Mouse (Mus musculus) CH12.LX (cell line): Measurements from ENCODE around the gene Fnbp1.

Experiments used
- CHD2 ChIP-seq: IDR thresholded peaks from 2 replicates; pipeline ENCODE4 v1.6.1; 2011; ENCODE audit warnings: low read length, improper control_type of control experiment
- CTCF ChIP-seq, 2 experiments: IDR thresholded peaks in 1 of 2; conservative IDR thresholded peaks in 1 of 2; 2 replicates each; pipeline ENCODE4 v1.5.1; 2011 to 2012; ENCODE audit warnings: low read depth in 2 of 2, low read length in 2 of 2, improper control_type of control experiment in 1 of 2, inconsistent platforms in 1 of 2, mild to moderate bottlenecking in 1 of 2, moderate library complexity in 1 of 2
- E2F4 ChIP-seq: IDR thresholded peaks from 2 replicates; pipeline ENCODE4 v1.6.1; 2011; ENCODE audit warnings: low read depth, low read length, improper control_type of control experiment; ENCODE audit not compliant: insufficient replicate concordance
- ELF1 ChIP-seq: IDR thresholded peaks from 2 replicates; pipeline ENCODE4 v1.6.1; 2014; ENCODE audit warnings: low read depth, mild to moderate bottlenecking, inconsistent platforms, low read length, improper control_type of control experiment
- EP300 ChIP-seq: IDR thresholded peaks from 2 replicates; pipeline ENCODE4 v1.6.1; 2011; ENCODE audit warnings: low read length, improper control_type of control experiment
- KAT2A ChIP-seq: IDR thresholded peaks from 2 replicates; pipeline ENCODE4 v1.6.1; 2012; ENCODE audit warnings: low read length, improper control_type of control experiment, inconsistent platforms; ENCODE audit not compliant: insufficient replicate concordance
- MAFK ChIP-seq: IDR thresholded peaks from 2 replicates; pipeline ENCODE4 v1.6.1; 2011; ENCODE audit warnings: low read length, improper control_type of control experiment; ENCODE audit not compliant: insufficient replicate concordance
- NRF1 ChIP-seq: IDR thresholded peaks from 2 replicates; pipeline ENCODE4 v1.6.1; 2014; ENCODE audit warnings: low read depth, mild to moderate bottlenecking, inconsistent platforms, low read length, improper control_type of control experiment, moderate library complexity
- POLR2A ChIP-seq: IDR thresholded peaks from 2 replicates; pipeline ENCODE4 v1.6.1; 2011; ENCODE audit warnings: low read depth, mild to moderate bottlenecking, improper control_type of control experiment, low read length
- POLR2AphosphoS2 ChIP-seq: IDR thresholded peaks from 2 replicates; pipeline ENCODE4 v1.6.1; 2011; ENCODE audit warnings: low read depth, low read length, improper control_type of control experiment
- SMC3 ChIP-seq: IDR thresholded peaks from 2 replicates; pipeline ENCODE4 v1.6.1; 2011; ENCODE audit warnings: low read depth, low read length, improper control_type of control experiment
- ZNF384 ChIP-seq: IDR thresholded peaks from 2 replicates; pipeline ENCODE4 v1.6.1; 2012; ENCODE audit warnings: low read depth, low read length, improper control_type of control experiment, inconsistent platforms

- no peak for TF ChIP-seq POLR2AphosphoS2
- TF ChIP-seq POLR2A, result 0 out of 2 replicates have a peak, but pooled peaks have one; percentile 21
- peak in 1 of 2 experiments; percentile 80; a peak in 2 of 4 replicates for TF ChIP-seq CTCF (conservative IDR thresholded peaks at IDR 0.05 in 1 of 2, IDR thresholded peaks at IDR 0.05 in 1 of 2; ENCODE audit: low read depth in 2 of 2, low read length in 2 of 2)
- peak; percentile 49 for TF ChIP-seq SMC3
- no peak for TF ChIP-seq MAFK
- TF ChIP-seq KAT2A, result no peak
- TF ChIP-seq EP300, result no peak
- TF ChIP-seq ELF1, result no peak
- TF ChIP-seq ZNF384, result no peak
- no peak for TF ChIP-seq E2F4
- TF ChIP-seq CHD2, result no peak
- TF ChIP-seq NRF1, result no peak
Observed at GRCm38 (mm10) chr2:31142505-31142904, 697 bp upstream of the Fnbp1 start.
